Comparison of ENCODE assay signal across 25 mouse cellular contexts in the genomic region with DNA sequence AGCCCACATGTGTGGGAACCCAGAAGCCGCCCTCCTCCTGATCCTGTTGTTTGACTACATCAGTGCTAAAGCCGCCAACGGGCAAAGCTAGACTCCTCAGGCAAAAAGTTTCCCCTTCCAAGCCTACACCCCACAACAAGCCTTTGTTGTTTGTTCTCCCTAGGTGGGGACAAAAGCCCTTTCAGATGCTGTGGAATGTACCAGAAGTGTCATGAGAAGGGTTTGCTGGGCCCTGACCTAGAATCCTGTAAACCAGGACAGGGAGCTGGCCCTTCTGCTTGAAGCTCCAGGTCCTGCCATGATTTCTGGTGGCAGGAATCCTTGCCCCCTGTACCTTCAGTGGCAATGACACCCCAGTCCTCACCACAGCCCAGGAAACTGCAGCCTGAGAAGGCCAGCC.
DNase-seq lines count a peak whose midpoint lies in the region; ATAC-seq and TF ChIP-seq lines count a peak whose summit lies in the region.
"Had no signal": no experiment of that assay in that cellular context is flagged by ENCODE, and none has a peak within 500 bp of the region (broad histone marks: within the 10 kb centered on the region; RNA-seq: fewer than 3 reads in every experiment).

No protein-coding gene starts in this region.

- no peak for ATAC-seq in intestine, embryonic 15.5 days
- ATAC-seq: forebrain, embryonic 14.5 days; inflammation-experienced regulatory T-cells, adult 6 months; midbrain, embryonic 16.5 days; Patski had no signal

- no peaks in the 10 kb centered on the region for H3K9me3 ChIP-seq in intestine, embryonic 15.5 days
- no peaks in the 10 kb centered on the region for H3K9me3 ChIP-seq in forebrain, embryonic 10.5 days
- H3K9me3 ChIP-seq: G1E; hindbrain, embryonic 15.5 days; lung, embryonic 15.5 days; midbrain, embryonic 10.5 days had no signal

- TF ChIP-seq CTCF in gastrocnemius, adult 2 months (IDR thresholded peaks at IDR 0.05) = no peak
- no peak for TF ChIP-seq CTCF in small intestine, adult 2 months (IDR thresholded peaks at IDR 0.05; ENCODE audit: extremely low read depth, insufficient read length, insufficient replicate concordance, low read depth, low read length)

- H3K36me3 ChIP-seq in intestine, embryonic 15.5 days = no peaks in the 10 kb centered on the region
- no peaks in the 10 kb centered on the region for H3K36me3 ChIP-seq in small intestine, adult 2 months (ENCODE audit: control insufficient read depth, insufficient read depth, low read length)
- H3K36me3 ChIP-seq in forebrain, embryonic 10.5 days (replicated peaks) = no peaks in the 10 kb centered on the region
- H3K36me3 ChIP-seq: G1E; hindbrain, embryonic 15.5 days; lung, embryonic 15.5 days; midbrain, embryonic 10.5 days had no signal

- H3K27ac ChIP-seq in gastrocnemius, adult 2 months = peak overlapping the region; percentile 31
- peak overlapping the region; percentile 90 for H3K27ac ChIP-seq in intestine, embryonic 15.5 days
- peak overlapping the region; percentile 98 for H3K27ac ChIP-seq in small intestine, adult 2 months (ENCODE audit: insufficient read depth, low read depth, low read length)
- no peak overlapping the region for H3K27ac ChIP-seq in forebrain, embryonic 10.5 days
- H3K27ac ChIP-seq: hindbrain, embryonic 15.5 days; lung, embryonic 15.5 days; midbrain, embryonic 10.5 days had no signal

- no peak for TF ChIP-seq POLR2A in small intestine, adult 2 months (IDR thresholded peaks at IDR 0.05; ENCODE audit: low read depth, low read length)

- WGBS in intestine, embryonic 15.5 days = 63% methylated on average over 3 of the region's 3 CpGs
- WGBS in small intestine, adult 2 months = 50% methylated on average over 3 of the region's 3 CpGs
- WGBS in forebrain, embryonic 10.5 days = 69% methylated on average over 3 of the region's 3 CpGs

- no peaks in the 10 kb centered on the region for H3K27me3 ChIP-seq in intestine, embryonic 15.5 days (replicated peaks)
- no peaks in the 10 kb centered on the region for H3K27me3 ChIP-seq in small intestine, adult 2 months (ENCODE audit: control insufficient read depth, insufficient read depth, low read length)
- H3K27me3 ChIP-seq in forebrain, embryonic 10.5 days (ENCODE audit: poor library complexity, severe bottlenecking) = peaks cover 34% of the 10 kb centered on the region
- H3K27me3 ChIP-seq: CH12.LX; hindbrain, embryonic 15.5 days; lung, embryonic 15.5 days; Patski had no signal

- no peak overlapping the region for H3K9ac ChIP-seq in intestine, embryonic 15.5 days
- H3K9ac ChIP-seq: hindbrain, embryonic 15.5 days; lung, embryonic 15.5 days had no signal

- no peak overlapping the region for H3K4me3 ChIP-seq in gastrocnemius, adult 2 months
- H3K4me3 ChIP-seq in intestine, embryonic 15.5 days (replicated peaks) = no peak overlapping the region
- H3K4me3 ChIP-seq in small intestine, adult 2 months (ENCODE audit: low read depth, low read length) = no peak overlapping the region
- no peak overlapping the region for H3K4me3 ChIP-seq in forebrain, embryonic 10.5 days
- H3K4me3 ChIP-seq: hindbrain, embryonic 15.5 days; lung, embryonic 15.5 days; midbrain, embryonic 10.5 days had no signal

- peak overlapping the region; percentile 37 for H3K4me2 ChIP-seq in intestine, embryonic 15.5 days (replicated peaks)
- H3K4me2 ChIP-seq: heart, embryonic 11.5 days; hindbrain, embryonic 15.5 days; lung, embryonic 15.5 days had no signal

- peaks cover 16% of the 10 kb centered on the region for H3K4me1 ChIP-seq in intestine, embryonic 15.5 days (replicated peaks)
- peaks cover 54% of the 10 kb centered on the region for H3K4me1 ChIP-seq in small intestine, adult 2 months (ENCODE audit: control insufficient read depth, insufficient read depth, insufficient read length, low read length)
- peaks cover 23% of the 10 kb centered on the region for H3K4me1 ChIP-seq in forebrain, embryonic 10.5 days

- no peak for DNase-seq in gastrocnemius, adult 2 months
- DNase-seq in gastrocnemius, adult 8-10 months (ENCODE audit: low spot score in 2 of 2) = no peak
- peak; percentile 73 for DNase-seq in retina, postnatal 1 day
- no peak for DNase-seq in retina, embryonic 14.5 days (ENCODE audit: low spot score)
- DNase-seq in adrenal gland, adult 2 months = no peak
- no peak for DNase-seq in forebrain, embryonic 10.5 days (ENCODE audit: extremely low spot score, low spot score)
- DNase-seq: adrenal gland, postnatal 25 days; cerebellum, adult 8-10 months; cerebellum, postnatal 25 days; heart, postnatal 36 days; layer of hippocampus, adult 9-11 months; right cerebral cortex, postnatal 14 days; spleen, adult 18-20 months had no signal

- intact Hi-C loops in gastrocnemius, adult 2 months (cut with DNase I) = no loop called here
